Mouse (Mus musculus) forebrain, embryonic 15.5 days (tissue): ENCODE measurements at regions not wholly inside any gene's neighbourhood (a gene's known extent, or its start where the extent isn't known, plus 50 kb on each side); places are given as distances from the start of the nearest gene placed in this dataset.

Source experiments
- ATAC-seq: fragments of 200-750 bp; cut with Nextera tagmentation; replicated peaks from 2 replicates; pipeline ENCODE4 v1.8.0; 2017; ENCODE audit warnings: mild to moderate bottlenecking, moderate TSS enrichment, moderate library complexity
- H3K27ac ChIP-seq: fragments of 300-500 bp; sonication (generic); replicated peaks from 2 replicates; pipeline ENCODE4 v1.5.1; 2015; ENCODE audit warnings: mild to moderate bottlenecking, inconsistent platforms
- H3K27me3 ChIP-seq: fragments of 300-500 bp; sonication (generic); 2 replicates; pipeline ENCODE4 v1.6.1; 2015; ENCODE audit warnings: inconsistent platforms
- H3K36me3 ChIP-seq: fragments of 300-500 bp; sonication (generic); 2 replicates; pipeline ENCODE4 v1.6.1; 2015; ENCODE audit warnings: mild to moderate bottlenecking, inconsistent platforms
- H3K4me1 ChIP-seq: fragments of 300-500 bp; sonication (generic); 2 replicates; pipeline ENCODE4 v1.6.1; 2015; ENCODE audit warnings: inconsistent platforms
- H3K4me2 ChIP-seq: fragments of 300-500 bp; sonication (generic); replicated peaks from 2 replicates; pipeline ENCODE4 v1.6.1; 2015; ENCODE audit warnings: mild to moderate bottlenecking, inconsistent platforms
- H3K4me3 ChIP-seq: fragments of 300-500 bp; sonication (generic); 2 replicates; pipeline ENCODE4 v1.5.1; 2015; ENCODE audit warnings: mild to moderate bottlenecking, inconsistent platforms
- H3K9ac ChIP-seq: fragments of 300-500 bp; sonication (generic); replicated peaks from 2 replicates; pipeline ENCODE4 v1.6.1; 2015; ENCODE audit warnings: mild to moderate bottlenecking, inconsistent platforms
- H3K9me3 ChIP-seq: fragments of 300-500 bp; sonication (generic); 2 replicates; pipeline ENCODE4 v1.6.1; 2016; ENCODE audit warnings: inconsistent platforms
- WGBS: fragments of 180-500 bp; shearing (Covaris S2); methylation state at CpG from one replicate; pipeline ENCODE4 v1.1.7; 2015; ENCODE audit warnings: mixed read lengths; 5-methylcytosine and 5-hydroxymethylcytosine counted together

- 78% methylated on average over 1 of the region's 1 CpGs for WGBS
- Histone ChIP-seq H3K27ac (no peak overlapping the region), H3K4me3 (no peak overlapping the region), H3K4me2 (no peak overlapping the region), H3K4me1 (no peaks in the 10 kb centered on the region), H3K9ac (no peak overlapping the region), H3K9me3 (no peaks in the 10 kb centered on the region), H3K36me3 (no peaks in the 10 kb centered on the region), H3K27me3 (no peaks in the 10 kb centered on the region)
- no peak for ATAC-seq
These were observed 154.5 kb upstream of the Plppr1 start for GRCm38 (mm10) chr4:48904551-48904950.

- H3K9ac ChIP-seq: no peak overlapping the region
- no peak overlapping the region for H3K4me2 ChIP-seq
- H3K36me3 ChIP-seq: no peaks in the 10 kb centered on the region
- WGBS: 86% methylated on average over 9 of the region's 9 CpGs
- no peaks in the 10 kb centered on the region for H3K27me3 ChIP-seq
- no peak for ATAC-seq
- H3K27ac ChIP-seq: no peak overlapping the region
- no peak overlapping the region for H3K4me3 ChIP-seq
- H3K9me3 ChIP-seq: no peaks in the 10 kb centered on the region
- no peaks in the 10 kb centered on the region for H3K4me1 ChIP-seq
These were observed 153.7 kb upstream of the Plppr1 start for GRCm38 (mm10) chr4:48905196-48905867.

- H3K27ac ChIP-seq: no peak overlapping the region
- no peak overlapping the region for H3K4me3 ChIP-seq
- ATAC-seq: no peak
- no peak overlapping the region for H3K9ac ChIP-seq
- 88% methylated on average over 2 of the region's 2 CpGs for WGBS
- no peaks in the 10 kb centered on the region for H3K9me3 ChIP-seq
- H3K4me2 ChIP-seq: no peak overlapping the region
- no peaks in the 10 kb centered on the region for H3K36me3 ChIP-seq
- no peaks in the 10 kb centered on the region for H3K4me1 ChIP-seq
- no peaks in the 10 kb centered on the region for H3K27me3 ChIP-seq
These were observed 149.9 kb upstream of the Plppr1 start for GRCm38 (mm10) chr4:48909161-48909560.

DNA sequence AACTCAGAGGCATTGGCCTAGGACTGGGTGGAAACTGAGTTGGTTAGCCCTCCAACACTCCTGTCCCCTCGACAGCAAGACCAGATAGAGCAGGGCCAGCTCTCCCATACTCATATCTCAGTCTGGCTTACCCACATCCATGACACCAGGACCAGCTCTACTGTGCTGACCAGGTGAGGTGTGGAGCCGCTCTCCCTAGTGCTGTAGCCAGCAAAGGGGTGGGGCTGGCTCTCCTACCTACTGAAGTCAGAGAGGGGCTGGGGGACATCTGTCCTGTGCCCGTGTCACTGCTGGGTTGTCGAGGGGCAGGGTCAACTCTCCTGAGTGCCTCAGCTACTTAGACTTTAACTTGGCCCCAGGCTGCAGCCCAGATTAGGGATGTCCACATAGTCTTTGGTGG is 145.8 kb upstream of the Plppr1 start:
- Histone ChIP-seq H3K4me3 (no peak overlapping the region), H3K27me3 (no peaks in the 10 kb centered on the region), H3K9ac (no peak overlapping the region), H3K9me3 (no peaks in the 10 kb centered on the region), H3K4me2 (no peak overlapping the region), H3K36me3 (no peaks in the 10 kb centered on the region), H3K27ac (no peak overlapping the region), H3K4me1 (no peaks in the 10 kb centered on the region)
- WGBS: 86% methylated on average over 4 of the region's 4 CpGs
- no peak for ATAC-seq

GRCm38 (mm10) chr4:48924576-48925459 is 134.3 kb upstream of the Plppr1 start:
- WGBS: 43% methylated on average over 4 of the region's 4 CpGs
- Histone ChIP-seq H3K9me3 (no peaks in the 10 kb centered on the region), H3K36me3 (no peaks in the 10 kb centered on the region), H3K4me3 (no peak overlapping the region), H3K27ac (peak overlapping the region; percentile 49; the same call in 1 of the 2 replicates), H3K4me1 (peaks cover 12% of the 10 kb centered on the region; the same call in 1 of the 2 replicates), H3K9ac (no peak overlapping the region), H3K27me3 (no peaks in the 10 kb centered on the region), H3K4me2 (no peak overlapping the region)
- peak; percentile 95 for ATAC-seq

DNA sequence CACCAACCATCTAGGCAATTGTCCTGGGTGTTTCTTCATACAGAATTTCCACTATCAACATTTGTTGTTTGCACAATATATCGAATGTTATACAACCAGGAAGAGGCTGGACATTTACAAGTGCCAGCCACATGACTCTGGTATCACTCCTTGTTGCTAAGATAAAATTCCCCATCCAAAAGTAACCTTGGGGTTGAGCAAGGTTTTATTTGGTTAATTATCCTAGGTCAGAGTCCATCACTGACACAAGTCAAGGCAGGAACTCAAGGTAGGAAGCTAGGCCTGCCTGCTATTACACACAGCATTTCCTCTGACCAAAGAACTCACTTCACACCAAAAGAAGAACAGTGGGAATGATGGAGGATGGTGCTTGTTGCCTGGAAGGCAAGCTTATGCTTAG is 120.7 kb upstream of the Plppr1 start:
- Histone ChIP-seq H3K4me2 (no peak overlapping the region), H3K4me1 (no peaks in the 10 kb centered on the region), H3K9me3 (no peaks in the 10 kb centered on the region), H3K36me3 (no peaks in the 10 kb centered on the region), H3K4me3 (no peak overlapping the region), H3K9ac (no peak overlapping the region), H3K27ac (no peak overlapping the region), H3K27me3 (no peaks in the 10 kb centered on the region)
- WGBS: 86% methylated on average over 1 of the region's 1 CpGs
- no peak for ATAC-seq

DNA sequence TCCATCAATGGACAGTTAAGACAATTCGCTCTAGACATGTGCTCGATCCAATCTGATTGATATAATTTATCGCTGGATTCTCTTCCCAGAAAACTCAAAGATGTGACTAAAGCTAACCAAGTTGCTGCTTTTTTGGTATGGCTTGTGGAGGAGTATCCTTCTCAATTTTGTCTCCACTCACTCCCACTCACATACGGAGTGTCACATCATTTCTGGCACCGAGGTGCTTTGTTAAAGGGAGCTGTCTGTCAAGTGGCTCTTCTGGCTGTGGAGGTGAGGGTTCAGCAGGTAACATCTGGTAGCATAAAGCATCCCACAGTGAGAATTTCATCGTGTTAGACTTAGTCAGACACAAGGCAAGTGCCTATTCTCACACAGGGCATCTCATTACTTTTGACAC is 120.2 kb upstream of the Plppr1 start:
- H3K27ac ChIP-seq: no peak overlapping the region
- ATAC-seq: no peak
- H3K4me3 ChIP-seq: no peak overlapping the region
- H3K9me3 ChIP-seq: no peaks in the 10 kb centered on the region
- 82% methylated on average over 6 of the region's 6 CpGs for WGBS
- H3K4me1 ChIP-seq: no peaks in the 10 kb centered on the region
- no peak overlapping the region for H3K4me2 ChIP-seq
- no peaks in the 10 kb centered on the region for H3K36me3 ChIP-seq
- no peak overlapping the region for H3K9ac ChIP-seq
- H3K27me3 ChIP-seq: no peaks in the 10 kb centered on the region

- Histone ChIP-seq H3K27me3 (no peaks in the 10 kb centered on the region), H3K27ac (no peak overlapping the region), H3K4me3 (no peak overlapping the region), H3K36me3 (no peaks in the 10 kb centered on the region), H3K9ac (no peak overlapping the region), H3K4me1 (no peaks in the 10 kb centered on the region), H3K9me3 (no peaks in the 10 kb centered on the region), H3K4me2 (no peak overlapping the region)
- 77% methylated on average over 2 of the region's 2 CpGs for WGBS
- no peak for ATAC-seq
These were observed 113.7 kb upstream of the Plppr1 start for GRCm38 (mm10) chr4:48945266-48945818.

DNA sequence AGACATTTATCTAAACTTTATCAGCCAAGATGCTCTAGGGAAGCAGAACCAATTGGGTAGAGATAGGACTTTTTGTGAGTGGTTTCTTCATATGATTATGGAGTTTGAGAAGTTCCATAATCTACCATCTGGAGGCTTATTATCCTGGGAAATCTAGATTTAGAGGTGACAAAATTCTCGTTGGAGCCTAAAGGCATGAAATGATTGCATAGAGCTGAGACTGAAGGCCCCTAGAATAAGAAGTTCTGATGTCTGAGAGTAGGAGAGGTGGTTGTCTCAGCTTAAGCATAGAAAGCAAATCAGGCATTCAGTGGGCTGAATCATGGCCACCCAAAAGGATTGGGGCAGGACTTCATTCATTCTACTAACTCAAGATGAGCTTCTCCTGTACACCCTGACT is 106.1 kb upstream of the Plppr1 start:
- no peak overlapping the region for H3K4me3 ChIP-seq
- no peak overlapping the region for H3K27ac ChIP-seq
- H3K9ac ChIP-seq: no peak overlapping the region
- no peaks in the 10 kb centered on the region for H3K27me3 ChIP-seq
- H3K4me2 ChIP-seq: no peak overlapping the region
- no peaks in the 10 kb centered on the region for H3K36me3 ChIP-seq
- H3K4me1 ChIP-seq: no peaks in the 10 kb centered on the region
- WGBS: 64% methylated on average over 1 of the region's 1 CpGs
- ATAC-seq: no peak
- no peaks in the 10 kb centered on the region for H3K9me3 ChIP-seq

- Histone ChIP-seq H3K4me1 (no peaks in the 10 kb centered on the region), H3K9ac (no peak overlapping the region), H3K27me3 (no peaks in the 10 kb centered on the region), H3K4me2 (no peak overlapping the region), H3K9me3 (no peaks in the 10 kb centered on the region), H3K36me3 (no peaks in the 10 kb centered on the region), H3K4me3 (no peak overlapping the region), H3K27ac (no peak overlapping the region)
- WGBS: 95% methylated on average over 4 of the region's 4 CpGs
- ATAC-seq: no peak
These were observed 83.3 kb upstream of the Plppr1 start for GRCm38 (mm10) chr4:48975810-48976209.

GRCm38 (mm10) chr4:48992021-48992420 is 67.1 kb upstream of the Plppr1 start:
- Histone ChIP-seq H3K4me1 (0 out of 2 replicates have a peak, but pooled peaks cover 5% of the 10 kb centered on the region), H3K36me3 (no peaks in the 10 kb centered on the region), H3K9me3 (no peaks in the 10 kb centered on the region), H3K9ac (no peak overlapping the region), H3K4me2 (no peak overlapping the region), H3K27ac (no peak overlapping the region), H3K27me3 (no peaks in the 10 kb centered on the region), H3K4me3 (no peak overlapping the region)
- WGBS: 36% methylated on average over 3 of the region's 3 CpGs
- no peak for ATAC-seq
